Mouse (Mus musculus): ENCODE results near the gene Krt34.

Krt34 gene

GRCm38 (mm10) chr11:100041454-100041853 is at the start of gene Krt34:
Gene Krt34, minus strand, starts transcription at chr11:100041554.
- no peak for DNase-seq (ENCODE audit: low read depth in 2 of 2, low spot score in 2 of 2)

GRCm38 (mm10) chr11:100088378-100089025 is 47.1 kb upstream of the Krt34 start:
- DNase-seq (ENCODE audit: low read depth in 2 of 2, low spot score in 2 of 2): no peak

GRCm38 (mm10) chr11:100087861-100088260 is 46.5 kb upstream of the Krt34 start, which contains the start of gene Krt32:
Gene Krt32, minus strand, starts transcription at chr11:100088226.
- no peak for DNase-seq (ENCODE audit: low read depth in 2 of 2, low spot score in 2 of 2)

- DNase-seq (ENCODE audit: low read depth in 2 of 2, low spot score in 2 of 2): no peak
Measured at GRCm38 (mm10) chr11:100073873-100074272, 32.5 kb upstream of the Krt34 start.

GRCm38 (mm10) chr11:100067293-100068036 is 26.1 kb upstream of the Krt34 start:
- DNase-seq (ENCODE audit: low read depth in 2 of 2, low spot score in 2 of 2): no peak

GRCm38 (mm10) chr11:100066236-100067010 is 25.1 kb upstream of the Krt34 start:
- no peak for DNase-seq (ENCODE audit: low read depth in 2 of 2, low spot score in 2 of 2)

GRCm38 (mm10) chr11:100058875-100059274 is 17.5 kb upstream of the Krt34 start:
- DNase-seq (ENCODE audit: low read depth in 2 of 2, low spot score in 2 of 2): no peak

- DNase-seq (ENCODE audit: low read depth in 2 of 2, low spot score in 2 of 2): no peak
Measured at GRCm38 (mm10) chr11:100055686-100056655, 14.6 kb upstream of the Krt34 start.

GRCm38 (mm10) chr11:100050451-100050850 is 9.1 kb upstream of the Krt34 start, which contains the start of gene Krt31:
Gene Krt31, minus strand, starts transcription at chr11:100050551.
- DNase-seq (ENCODE audit: low read depth in 2 of 2, low spot score in 2 of 2): no peak

GRCm38 (mm10) chr11:100047193-100047592 is 5.8 kb upstream of the Krt34 start:
- no peak for DNase-seq (ENCODE audit: low read depth in 2 of 2, low spot score in 2 of 2)

- DNase-seq (ENCODE audit: low read depth in 2 of 2, low spot score in 2 of 2): no peak
Measured at GRCm38 (mm10) chr11:100046303-100046866, 5.0 kb upstream of the Krt34 start.

GRCm38 (mm10) chr11:100029768-100030167 is 11.6 kb downstream of the Krt34 start, which contains the start of gene Krt33b:
Gene Krt33b, minus strand, starts transcription at chr11:100029868.
- no peak for DNase-seq (ENCODE audit: low read depth in 2 of 2, low spot score in 2 of 2)

- DNase-seq (ENCODE audit: low read depth in 2 of 2, low spot score in 2 of 2): no peak
Measured at GRCm38 (mm10) chr11:100021438-100021837, 19.9 kb downstream of the Krt34 start.

- no peak for DNase-seq (ENCODE audit: low read depth in 2 of 2, low spot score in 2 of 2)
Measured at GRCm38 (mm10) chr11:100019466-100019865, 21.9 kb downstream of the Krt34 start.

GRCm38 (mm10) chr11:100016112-100016511 is 25.2 kb downstream of the Krt34 start, which contains the start of gene Krt33a:
Gene Krt33a, minus strand, starts transcription at chr11:100016212.
- no peak for DNase-seq (ENCODE audit: low read depth in 2 of 2, low spot score in 2 of 2)

GRCm38 (mm10) chr11:100013691-100014171 is 27.6 kb downstream of the Krt34 start:
- DNase-seq (ENCODE audit: low read depth in 2 of 2, low spot score in 2 of 2): no peak

- no peak for DNase-seq (ENCODE audit: low read depth in 2 of 2, low spot score in 2 of 2)
Measured at GRCm38 (mm10) chr11:100010682-100011081, 30.7 kb downstream of the Krt34 start.

- no peak for DNase-seq (ENCODE audit: low read depth in 2 of 2, low spot score in 2 of 2)
Measured at GRCm38 (mm10) chr11:100008336-100008735, 33.0 kb downstream of the Krt34 start.

- DNase-seq (ENCODE audit: low read depth in 2 of 2, low spot score in 2 of 2): no peak
Measured at GRCm38 (mm10) chr11:100006624-100007023, 34.7 kb downstream of the Krt34 start.

GRCm38 (mm10) chr11:100005905-100006304 is 35.4 kb downstream of the Krt34 start:
- DNase-seq (ENCODE audit: low read depth in 2 of 2, low spot score in 2 of 2): no peak
